Comparison of ENCODE assay signal across 13 mouse cellular contexts in genomic region chr19:24312556-24313342, GRCm38 (mm10). TPM values are rescaled to one million over a fixed set of nuclear protein-coding genes. Genes with fewer than 3 reads are reported as not detected.
DNase-seq lines count a peak whose midpoint lies in the region; ATAC-seq and TF ChIP-seq lines count a peak whose summit lies in the region.
"Had no signal": no experiment of that assay in that cellular context is flagged by ENCODE, and none has a peak within 500 bp of the region (broad histone marks: within the 10 kb centered on the region; RNA-seq: fewer than 3 reads in every experiment).

No protein-coding gene starts in this region.

- no peaks in the 10 kb centered on the region for H3K27me3 ChIP-seq in heart, embryonic 15.5 days
- H3K27me3 ChIP-seq in cerebellum, adult 2 months (ENCODE audit: control insufficient read depth, insufficient read depth, low read length) = no peaks in the 10 kb centered on the region
- no peaks in the 10 kb centered on the region for H3K27me3 ChIP-seq in forebrain, embryonic 14.5 days (replicated peaks; ENCODE audit: control insufficient read depth, insufficient read depth, low read length)
- peaks cover 13% of the 10 kb centered on the region; the same call in 1 of the 2 replicates for H3K27me3 ChIP-seq in midbrain, embryonic 13.5 days

- H3K4me3 ChIP-seq in heart, embryonic 15.5 days = no peak overlapping the region
- no peak overlapping the region for H3K4me3 ChIP-seq in cerebellum, adult 2 months (replicated peaks; ENCODE audit: insufficient read depth, low read depth, low read length)
- no peak overlapping the region for H3K4me3 ChIP-seq in forebrain, embryonic 14.5 days (ENCODE audit: low read depth, low read length)
- H3K4me3 ChIP-seq in midbrain, embryonic 13.5 days (replicated peaks) = no peak overlapping the region
- H3K4me3 ChIP-seq: myocyte had no signal

- no peak overlapping the region for H3K4me2 ChIP-seq in heart, embryonic 15.5 days
- H3K4me2 ChIP-seq in forebrain, embryonic 14.5 days (ENCODE audit: low read length) = no peak overlapping the region
- no peak overlapping the region for H3K4me2 ChIP-seq in midbrain, embryonic 13.5 days (replicated peaks)

- H3K9me3 ChIP-seq in heart, embryonic 15.5 days (replicated peaks) = no peaks in the 10 kb centered on the region
- no peaks in the 10 kb centered on the region for H3K9me3 ChIP-seq in forebrain, embryonic 14.5 days (replicated peaks; ENCODE audit: control insufficient read depth, low read length)
- no peaks in the 10 kb centered on the region for H3K9me3 ChIP-seq in midbrain, embryonic 13.5 days

- TF ChIP-seq CTCF in cerebellum, adult 2 months (IDR thresholded peaks at IDR 0.05; ENCODE audit: borderline replicate concordance, insufficient read depth, low read depth, low read length) = no peak

- no peak for TF ChIP-seq POLR2A in cerebellum, adult 2 months (IDR thresholded peaks at IDR 0.05; ENCODE audit: borderline replicate concordance, insufficient read depth, low read length)

- peaks cover 40% of the 10 kb centered on the region for H3K4me1 ChIP-seq in heart, embryonic 15.5 days (replicated peaks)
- peaks cover 22% of the 10 kb centered on the region for H3K4me1 ChIP-seq in cerebellum, adult 2 months (ENCODE audit: control insufficient read depth, insufficient read depth, low read length)
- H3K4me1 ChIP-seq in forebrain, embryonic 14.5 days (ENCODE audit: control insufficient read depth, insufficient read depth, low read length) = peaks cover 27% of the 10 kb centered on the region
- H3K4me1 ChIP-seq in midbrain, embryonic 13.5 days (replicated peaks) = peaks cover 30% of the 10 kb centered on the region

- no peak for ATAC-seq in heart, embryonic 15.5 days (replicated peaks; ENCODE audit: insufficient number of reproducible peaks, insufficient read depth, low FRiP score, low read depth)
- ATAC-seq in forebrain, embryonic 14.5 days = peak; percentile 58
- peak; percentile 81 for ATAC-seq in midbrain, embryonic 13.5 days

- H3K27ac ChIP-seq in heart, embryonic 15.5 days = peak overlapping the region; percentile 41; the same call in 1 of the 2 replicates
- peak overlapping the region; percentile 59; the same call in 1 of the 2 replicates for H3K27ac ChIP-seq in cerebellum, adult 2 months (ENCODE audit: insufficient read depth, low read length)
- H3K27ac ChIP-seq in forebrain, embryonic 14.5 days (ENCODE audit: low read depth, low read length) = 0 out of 2 replicates have a peak overlapping the region, but pooled peaks have one; percentile 1
- H3K27ac ChIP-seq in midbrain, embryonic 13.5 days = 0 out of 2 replicates have a peak overlapping the region, but pooled peaks have one; percentile 4

- WGBS in heart, embryonic 15.5 days = 79% methylated on average over 12 of the region's 12 CpGs
- 21% methylated on average over 12 of the region's 12 CpGs for WGBS in cerebellum, adult 2 months
- 6% methylated on average over 12 of the region's 12 CpGs for WGBS in forebrain, embryonic 14.5 days
- 21% methylated on average over 12 of the region's 12 CpGs for WGBS in midbrain, embryonic 13.5 days

- no peaks in the 10 kb centered on the region for H3K36me3 ChIP-seq in heart, embryonic 15.5 days
- no peaks in the 10 kb centered on the region for H3K36me3 ChIP-seq in forebrain, embryonic 14.5 days (ENCODE audit: control insufficient read depth, insufficient read depth, low read length)
- H3K36me3 ChIP-seq in midbrain, embryonic 13.5 days = no peaks in the 10 kb centered on the region

- no peak for DNase-seq in heart, postnatal 4 days
- peak; percentile 40 to 66 for DNase-seq in cerebellum, adult 2 months
- DNase-seq in forebrain, embryonic 14.5 days (ENCODE audit: low spot score) = peak; percentile 90
- no peak for DNase-seq in natural killer cell, adult 2 months (ENCODE audit: low spot score in 2 of 2)
- no peak for DNase-seq in lung, adult 18-20 months
- DNase-seq in gastrocnemius, postnatal 4 days (ENCODE audit: low spot score in 2 of 2) = no peak
- DNase-seq: kidney, adult 2 months; layer of hippocampus, postnatal 36 days; lung, adult 2 months; spleen, adult 18-20 months had no signal

- H3K9ac ChIP-seq in heart, embryonic 15.5 days = no peak overlapping the region
- H3K9ac ChIP-seq in forebrain, embryonic 14.5 days (ENCODE audit: low read length) = no peak overlapping the region
- no peak overlapping the region for H3K9ac ChIP-seq in midbrain, embryonic 13.5 days (replicated peaks)

RNA-seq across cellular contexts. Expression of gene Fxn, which starts 32.3 kb away (rescaled TPM):
- 60.4 and 64.6 TPM in 2 replicates for polyA plus RNA-seq in heart, embryonic 15.5 days (2015; fragmentation: Nextera tagmentation; extraction: Ambion mirVana)
- total RNA-seq in heart, postnatal 4 days (2021) = 10 to 100 TPM; 39.3 to 41.2 TPM
- 13.2 and 14.5 TPM in 2 replicates for polyA plus RNA-seq in cerebellum, adult 2 months (2012; rRNA removed)
- 40.5 and 47.9 TPM in 2 replicates for polyA plus RNA-seq in forebrain, embryonic 14.5 days (2014; fragmentation: Nextera tagmentation; extraction: Ambion mirVana)
- polyA plus RNA-seq in midbrain, embryonic 13.5 days (2015; fragmentation: Nextera tagmentation; extraction: Ambion mirVana) = 40.1 and 41.4 TPM in 2 replicates
- 10 to 100 TPM; 21.9 to 22.2 TPM for total RNA-seq in gastrocnemius, postnatal 4 days (2021)

Comparison
In these comparisons a context has a peak if more than half of its experiments do, and no peak if none do; other contexts are left out.
1. H3K27ac ChIP-seq: peak in every context shown above with its lines; median percentile 59 in cerebellum, adult 2 months; 41 in heart, embryonic 15.5 days; 4 in midbrain, embryonic 13.5 days; 1 in forebrain, embryonic 14.5 days.
2. DNase-seq: peak in cerebellum, adult 2 months (2 of 2) and forebrain, embryonic 14.5 days (single experiment); none in heart, postnatal 4 days (single experiment), natural killer cell, adult 2 months (0 of 2), lung, adult 18-20 months (0 of 2) and gastrocnemius, postnatal 4 days (0 of 2).